Mouse (Mus musculus) right cerebral cortex, postnatal 14 days (tissue): ENCODE measurements around the gene Hormad2.

Source experiments
- DNase-seq: peaks from one replicate; pipeline ENCODE4 v3.0.0; 2022

Hormad2 gene

DNA sequence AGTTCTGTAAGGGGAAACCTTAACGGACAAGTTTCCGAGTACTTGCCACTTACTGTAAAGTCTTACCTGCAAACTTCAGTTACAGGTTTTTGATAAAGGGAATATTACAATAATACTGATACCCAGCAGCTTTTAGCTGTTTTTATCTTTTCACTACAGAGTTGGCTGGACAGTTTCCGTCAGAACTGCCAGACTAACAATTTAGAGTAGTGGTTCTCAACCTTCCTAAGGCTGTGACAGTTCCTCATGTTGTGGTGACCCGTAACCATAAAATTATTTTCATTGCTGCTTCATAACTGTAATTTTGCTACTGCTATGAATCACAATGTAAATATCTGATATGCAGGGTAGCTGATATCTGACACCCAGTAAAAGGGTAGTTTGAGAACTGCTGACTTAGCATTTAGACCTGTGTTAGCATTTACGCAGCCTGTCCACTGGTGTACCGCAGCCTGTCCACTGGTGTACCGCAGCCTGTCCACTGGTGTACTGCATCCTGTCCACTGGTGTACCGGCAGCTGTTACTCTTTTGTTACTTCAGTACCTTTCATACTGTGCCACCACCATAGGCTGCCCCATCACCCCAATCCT, 104.1 kb downstream of the Hormad2 start:
- no peak for DNase-seq

DNA sequence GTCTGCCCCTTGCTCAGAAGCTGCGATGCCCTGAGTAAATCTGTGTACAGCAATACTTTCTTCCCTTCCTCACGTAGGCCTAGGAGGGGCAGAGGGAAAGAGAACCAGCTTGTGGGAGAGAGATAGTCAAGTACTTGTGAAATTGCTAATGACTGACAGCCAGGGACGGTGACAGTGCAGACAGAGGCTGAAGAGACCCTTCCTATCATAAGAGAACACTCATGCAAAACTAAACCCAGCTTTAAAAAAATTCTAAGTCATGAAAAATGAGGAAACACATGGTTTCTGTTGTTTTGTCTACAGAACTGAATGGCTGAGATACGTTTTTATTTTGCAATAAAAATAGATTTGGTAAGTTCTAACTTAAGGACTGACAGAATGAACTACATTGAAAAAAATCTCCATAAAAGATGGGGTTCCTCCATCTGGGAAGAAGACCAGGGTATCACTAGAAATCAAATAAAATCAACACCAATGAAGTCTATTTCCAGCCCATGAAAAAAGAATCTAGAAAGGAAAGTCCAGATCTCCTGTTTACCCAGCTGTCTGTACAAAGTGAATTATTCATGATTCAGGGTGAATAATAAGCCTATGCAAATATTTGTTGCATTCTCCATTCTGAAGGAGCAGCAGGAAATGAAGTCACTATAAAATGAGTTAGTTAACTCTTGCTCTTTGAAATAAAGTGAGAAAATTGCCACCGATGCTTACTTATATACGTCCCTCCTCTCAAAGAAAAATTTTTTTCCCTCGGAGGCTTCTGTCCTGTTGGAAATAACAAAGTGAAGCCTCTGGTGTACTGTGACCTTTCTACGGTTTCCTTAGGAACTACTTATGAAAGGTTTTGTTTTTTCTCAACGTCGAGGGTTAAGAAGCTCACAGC, 104.9 kb downstream of the Hormad2 start:
- DNase-seq: no peak

- no peak for DNase-seq
Measured at GRCm38 (mm10) chr11:4332961-4333360, 107.9 kb downstream of the Hormad2 start.

DNA sequence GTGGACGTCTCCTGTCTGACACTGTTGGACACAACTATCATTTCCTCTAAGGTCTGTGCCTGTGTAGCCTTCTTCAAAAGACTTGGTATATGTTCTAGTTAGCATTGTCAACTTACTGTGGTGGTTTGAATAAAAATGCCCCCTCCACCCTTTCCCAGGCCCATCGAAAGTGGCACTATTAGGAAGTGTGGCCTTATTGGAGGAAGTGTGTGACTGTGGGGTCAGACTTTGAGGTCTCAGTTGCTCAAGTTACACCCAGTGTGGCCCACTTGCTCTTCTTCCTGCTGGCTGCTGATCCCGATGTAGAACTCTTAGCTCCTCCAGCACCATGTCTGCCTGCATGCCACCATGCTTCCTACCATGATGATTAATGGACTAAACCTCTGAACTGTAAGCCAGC, 112.7 kb downstream of the Hormad2 start:
- no peak for DNase-seq

DNA sequence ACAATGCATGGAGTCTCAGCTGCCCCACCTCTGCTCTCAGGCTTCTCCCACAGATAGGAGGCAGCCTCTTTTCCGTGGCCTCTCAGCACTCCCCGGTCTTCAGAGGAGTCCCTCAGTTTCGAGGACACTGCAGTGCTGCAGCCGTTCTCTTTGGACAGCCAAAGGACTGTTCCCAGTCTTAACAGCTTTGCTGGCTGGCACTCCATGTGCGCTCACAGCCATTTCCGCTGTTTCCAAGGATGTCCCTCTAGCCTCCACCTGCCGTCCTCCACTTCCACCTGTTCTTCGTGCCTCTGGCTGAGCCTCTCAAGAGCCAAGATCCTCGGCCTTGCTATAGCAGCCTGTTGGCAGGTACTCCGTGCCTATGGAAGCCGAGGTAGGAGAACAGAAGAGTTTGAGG, 117.4 kb downstream of the Hormad2 start:
- no peak for DNase-seq

GRCm38 (mm10) chr11:4322943-4323342, 118.0 kb downstream of the Hormad2 start:
- no peak for DNase-seq

- no peak for DNase-seq
Measured at GRCm38 (mm10) chr11:4320876-4321275, 120.0 kb downstream of the Hormad2 start.

DNA sequence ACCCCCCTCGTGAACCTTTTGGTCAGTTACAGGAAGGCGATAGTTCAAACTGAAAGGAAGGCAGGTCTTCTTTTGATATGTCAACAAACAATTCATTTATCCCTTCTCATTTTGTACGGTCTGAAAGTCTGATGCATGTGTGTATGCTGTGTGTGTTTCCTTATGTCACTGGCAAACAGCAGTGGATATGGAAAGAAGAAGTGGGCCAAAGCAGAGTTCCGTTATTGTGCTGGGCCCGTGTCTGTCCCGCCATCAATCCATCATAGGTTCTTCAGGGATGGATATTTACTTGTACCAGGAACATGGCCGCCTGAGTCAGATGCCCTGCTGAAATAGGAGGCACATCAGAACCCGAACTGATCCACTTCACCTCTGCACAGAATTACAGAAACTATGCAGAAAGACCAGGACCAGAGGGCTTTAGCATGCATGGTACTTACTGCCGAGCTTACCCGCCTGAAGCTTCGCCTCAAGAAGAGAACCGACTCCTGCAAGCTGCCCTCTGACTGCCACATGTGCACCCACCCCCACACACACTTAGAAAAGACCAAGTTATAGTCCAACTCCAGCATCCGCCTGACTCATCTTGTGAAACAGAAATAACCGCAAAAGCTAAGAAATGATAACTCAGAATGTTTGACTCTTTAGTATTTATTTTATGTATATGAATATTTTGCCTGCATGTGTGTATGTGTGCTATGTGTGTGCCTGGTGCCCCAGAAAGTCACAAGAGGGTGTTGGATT, 121.5 kb downstream of the Hormad2 start:
- no peak for DNase-seq

- DNase-seq: no peak
Measured at GRCm38 (mm10) chr11:4318011-4318410, 122.9 kb downstream of the Hormad2 start.

GRCm38 (mm10) chr11:4317287-4317686, 123.6 kb downstream of the Hormad2 start:
- DNase-seq: no peak

GRCm38 (mm10) chr11:4312180-4312579, 128.7 kb downstream of the Hormad2 start:
- DNase-seq: no peak

DNA sequence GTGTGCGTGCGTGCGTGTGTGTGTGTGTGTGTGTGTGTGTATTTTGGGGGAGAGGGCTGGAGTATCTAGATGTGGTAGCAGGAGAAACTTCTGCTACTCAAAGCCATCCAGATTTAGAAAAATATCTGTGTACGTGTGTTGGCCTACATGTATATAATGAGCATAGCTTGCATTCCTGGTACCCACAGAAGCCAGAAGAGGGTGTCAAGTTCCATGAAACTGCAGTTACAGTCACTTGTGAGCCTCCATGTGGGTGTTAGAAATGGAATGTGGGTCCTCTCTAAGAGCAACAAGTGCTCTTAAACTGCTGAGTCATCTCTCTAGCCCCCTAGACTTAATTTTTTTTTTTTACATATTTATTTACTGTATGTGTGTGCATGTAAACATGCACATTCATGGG, 130.6 kb downstream of the Hormad2 start:
- DNase-seq: no peak

- DNase-seq: no peak
Measured at GRCm38 (mm10) chr11:4309613-4310012, 131.3 kb downstream of the Hormad2 start.

DNA sequence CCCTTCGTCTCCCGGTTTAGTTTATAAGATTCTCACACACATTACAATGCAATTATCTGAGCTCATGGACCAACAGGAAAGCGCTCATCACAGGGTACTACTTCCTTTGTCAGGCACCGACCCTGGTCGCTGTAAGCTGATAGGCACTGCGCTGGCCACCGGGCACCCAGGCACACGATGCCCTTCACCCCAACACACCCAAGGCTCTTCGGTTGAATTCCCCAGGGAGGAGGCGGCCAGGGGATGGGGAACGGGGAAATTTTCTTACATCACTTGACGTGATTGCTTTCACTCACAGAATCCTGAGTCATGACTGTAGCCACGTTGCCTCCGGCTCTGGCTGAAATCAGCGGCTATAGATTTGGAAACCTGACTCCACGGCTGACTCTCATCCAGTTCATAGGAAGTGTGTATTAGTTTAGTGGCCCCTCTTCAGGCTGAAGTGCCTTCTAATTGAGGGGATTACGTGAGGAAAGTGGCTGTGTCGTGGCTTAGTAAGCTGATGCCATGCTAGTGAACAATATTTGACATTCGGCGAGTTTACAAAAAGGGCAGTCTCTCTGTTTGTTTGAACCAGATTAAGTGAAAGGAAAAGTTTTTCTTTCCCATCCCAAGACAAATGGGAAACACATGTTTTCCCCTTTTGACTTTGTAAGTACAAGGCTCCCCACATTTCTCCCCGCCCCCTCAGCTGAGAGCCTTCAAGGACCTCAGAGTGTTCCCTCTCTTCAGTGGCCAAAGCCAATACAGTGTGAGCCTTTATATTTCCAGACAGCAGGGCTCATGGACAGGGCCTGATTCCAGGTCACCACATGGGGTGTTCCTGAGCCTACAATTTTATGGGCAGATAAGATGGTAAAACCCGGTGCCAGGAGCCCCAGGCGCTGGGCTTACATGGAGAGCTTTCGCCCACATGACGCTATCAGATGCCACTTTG, 132.1 kb downstream of the Hormad2 start:
- DNase-seq: no peak

DNA sequence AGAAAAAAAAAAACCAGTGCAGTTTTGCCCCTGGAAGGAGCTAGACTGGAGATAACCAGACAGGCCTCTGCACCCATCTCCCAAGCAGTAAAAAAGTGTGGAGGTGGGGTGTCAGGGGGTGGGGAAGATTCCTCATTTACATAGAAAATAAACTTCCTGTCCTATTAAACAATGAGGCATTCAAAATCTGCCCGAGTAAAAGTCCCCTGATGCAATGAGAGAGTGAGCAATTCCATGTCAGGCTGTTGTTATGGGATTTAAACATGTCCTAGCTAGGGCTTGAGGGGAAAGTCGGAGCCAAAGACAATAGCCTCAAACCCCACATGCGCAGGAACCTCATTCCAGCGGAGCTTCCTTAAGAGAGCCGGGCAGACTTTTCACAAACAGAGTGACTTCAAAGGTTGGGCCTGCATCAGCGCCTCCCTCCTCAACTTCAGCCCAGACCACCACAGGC, 132.8 kb downstream of the Hormad2 start:
- no peak for DNase-seq

DNA sequence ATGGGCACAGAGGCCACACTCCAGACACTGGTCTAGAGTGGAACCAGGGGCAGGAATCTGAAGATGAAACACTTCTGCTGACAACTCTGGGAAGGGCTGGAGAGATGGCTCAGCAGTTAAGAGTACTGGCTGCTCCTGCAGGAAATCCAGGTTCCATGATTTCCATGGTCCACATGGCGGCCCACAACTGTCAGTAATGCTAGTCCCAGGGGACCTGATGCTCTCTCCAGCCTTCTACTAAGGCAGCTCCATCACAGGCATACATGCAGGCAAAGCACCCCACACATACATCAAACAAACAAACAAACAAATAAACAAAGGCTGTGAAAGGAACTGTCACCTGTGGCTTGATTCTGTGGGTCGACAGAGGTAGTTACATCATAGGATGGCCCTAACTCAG, 134.8 kb downstream of the Hormad2 start:
- DNase-seq: no peak

DNA sequence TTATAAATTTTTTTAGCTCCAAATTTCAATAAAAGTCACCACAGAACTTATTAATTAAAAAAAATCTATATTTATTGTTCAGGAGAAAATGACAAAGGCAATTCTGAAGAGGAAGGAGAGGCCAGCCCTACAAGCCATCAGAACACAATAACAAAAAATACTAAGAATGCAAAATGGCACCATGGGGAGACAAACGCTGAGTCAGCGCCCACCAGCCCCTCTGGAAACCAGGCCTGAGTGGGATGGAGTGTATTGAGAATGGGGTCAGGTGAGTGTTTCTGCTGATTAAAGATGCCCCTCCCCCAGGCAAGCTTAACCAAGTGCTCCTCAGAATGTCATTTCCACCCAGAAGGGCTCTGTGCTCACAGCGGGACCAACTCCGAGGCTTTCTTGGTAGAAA, 135.8 kb downstream of the Hormad2 start:
- DNase-seq: no peak

- no peak for DNase-seq
Measured at GRCm38 (mm10) chr11:4304203-4304602, 136.7 kb downstream of the Hormad2 start.

GRCm38 (mm10) chr11:4303033-4303432, 137.9 kb downstream of the Hormad2 start:
- no peak for DNase-seq

DNA sequence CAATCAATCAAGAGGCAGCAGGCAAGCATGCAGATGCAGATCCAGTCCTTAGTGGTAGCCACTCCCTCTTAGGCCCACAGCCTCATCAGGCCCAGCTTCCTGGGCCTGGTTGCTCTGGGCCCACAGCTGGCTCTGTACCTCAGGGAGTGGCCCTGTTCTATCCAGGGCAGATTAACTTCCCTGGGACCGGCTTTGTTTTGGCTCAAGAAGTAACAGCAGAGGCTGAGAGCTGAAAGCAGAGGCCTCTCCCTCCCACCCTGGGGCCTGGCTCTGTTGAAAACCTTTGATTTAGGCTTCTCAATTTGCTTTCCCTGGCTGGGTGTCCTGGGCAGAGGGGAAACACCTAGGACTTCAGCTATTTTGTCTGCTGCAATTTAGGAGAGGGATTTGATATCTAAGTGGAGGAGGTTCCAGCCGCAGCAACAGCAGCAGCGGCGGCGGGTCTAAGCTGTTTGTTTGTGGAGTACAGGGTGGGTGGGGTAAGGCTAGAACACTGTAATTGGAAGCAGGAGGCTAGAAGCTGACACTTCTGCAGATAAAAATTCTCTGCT, 138.5 kb downstream of the Hormad2 start:
- no peak for DNase-seq

DNA sequence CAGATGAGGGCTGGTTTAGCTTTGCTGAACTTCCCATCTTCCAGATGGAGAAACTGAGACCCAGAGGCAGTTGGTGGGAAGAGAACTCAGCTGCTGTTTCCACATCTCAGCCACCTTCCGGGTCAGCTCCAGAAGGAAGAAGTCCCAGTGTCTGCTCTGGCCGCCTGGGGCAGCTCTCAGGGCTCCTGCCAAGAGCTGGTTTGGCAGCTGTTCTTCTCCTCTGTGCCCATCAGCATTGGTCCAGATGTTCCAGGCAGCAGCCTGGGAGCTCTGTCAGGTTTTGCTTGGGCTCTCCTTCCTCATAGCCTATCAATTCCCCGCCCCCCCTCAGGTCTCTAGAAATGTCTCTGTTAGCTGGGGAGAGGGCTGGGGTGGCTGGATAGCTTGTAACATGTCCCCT, 140.2 kb downstream of the Hormad2 start:
- no peak for DNase-seq
